Mouse (Mus musculus): ENCODE data around the gene Tnfrsf4.

The Tnfrsf4 gene

GRCm38 (mm10) chr4:156028580-156028979, 14.9 kb downstream of the Tnfrsf4 start:
- DNase-seq (ENCODE audit: low spot score) = no peak

DNA sequence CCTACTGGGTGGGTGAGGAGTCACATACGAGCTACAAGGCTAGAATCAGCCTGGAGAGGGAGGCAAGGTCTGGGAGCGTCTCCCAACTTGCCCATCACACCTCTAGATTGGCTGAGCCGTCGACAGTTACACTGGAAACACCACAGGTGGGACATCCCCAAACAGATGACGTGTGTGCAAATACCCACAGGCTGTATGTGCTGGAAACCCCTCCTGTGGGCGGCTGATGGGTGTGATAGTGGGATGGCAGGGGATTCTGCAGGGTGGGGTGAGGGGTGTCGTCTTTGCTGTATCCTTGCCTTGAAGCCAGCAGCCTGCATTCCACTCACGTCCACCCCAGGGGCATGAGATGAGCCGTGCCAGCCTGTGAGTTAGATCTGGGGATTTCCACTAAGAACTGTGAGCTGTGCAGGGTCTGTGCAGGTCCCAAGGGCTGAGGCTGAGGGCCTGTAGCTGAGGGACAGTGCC, 17.0 kb downstream of the Tnfrsf4 start:
- DNase-seq (ENCODE audit: low spot score) = no peak

DNA sequence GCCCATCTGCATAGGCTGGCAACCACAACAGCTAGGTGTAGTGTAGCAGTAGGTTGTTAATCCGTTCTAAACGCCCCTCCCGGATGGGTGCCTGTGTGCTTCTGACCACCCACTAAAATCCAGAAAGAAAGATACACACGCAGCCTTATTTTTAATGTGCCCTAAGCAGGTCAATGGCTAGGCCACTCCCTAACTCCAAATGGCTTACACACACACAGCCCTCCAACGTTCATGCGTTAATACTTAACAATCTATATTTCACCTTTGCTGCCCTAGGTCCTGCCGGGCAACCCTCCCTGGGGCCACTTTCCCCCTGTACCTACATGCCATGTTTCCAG, 17.6 kb downstream of the Tnfrsf4 start:
- no peak for DNase-seq (ENCODE audit: low spot score)

DNA sequence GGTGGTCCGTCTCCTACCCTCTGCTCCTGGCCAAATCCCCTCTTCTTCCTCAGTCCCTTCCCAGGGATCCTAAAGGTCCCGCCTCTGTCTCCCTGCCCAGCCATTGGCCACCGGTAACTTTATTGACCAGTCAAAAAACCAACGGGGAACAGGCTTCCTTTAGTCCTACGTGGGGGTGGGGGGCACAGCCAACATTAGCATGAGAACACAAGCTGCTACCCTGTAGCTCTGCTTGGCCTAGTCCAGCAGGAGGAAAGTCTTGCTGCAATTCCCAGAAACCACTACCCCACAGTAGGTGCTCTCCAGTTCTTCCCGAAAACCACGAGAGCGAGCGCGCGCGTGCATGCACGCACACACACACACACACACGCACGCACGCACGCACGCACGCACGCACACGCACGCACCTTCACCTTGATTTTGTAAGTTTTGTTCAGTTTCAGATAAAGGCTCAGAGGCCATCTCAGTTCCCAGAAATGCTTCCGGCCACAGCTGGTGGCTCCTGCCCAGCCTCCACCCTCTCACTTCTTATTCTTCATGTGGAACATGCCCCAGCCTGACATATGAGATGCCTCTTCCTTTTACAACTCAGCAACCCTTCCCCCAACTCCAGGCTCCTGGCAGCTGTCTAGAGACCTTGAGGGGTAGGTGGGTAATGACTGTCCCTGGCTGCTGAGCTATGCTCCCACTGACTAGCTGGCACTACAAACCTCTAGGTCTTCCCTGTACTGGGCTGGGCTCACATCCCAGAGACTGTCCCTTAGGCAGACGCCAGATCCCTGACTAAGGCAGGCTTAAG, 18.1 kb downstream of the Tnfrsf4 start:
- DNase-seq (ENCODE audit: low spot score) = peak; percentile 65

DNA sequence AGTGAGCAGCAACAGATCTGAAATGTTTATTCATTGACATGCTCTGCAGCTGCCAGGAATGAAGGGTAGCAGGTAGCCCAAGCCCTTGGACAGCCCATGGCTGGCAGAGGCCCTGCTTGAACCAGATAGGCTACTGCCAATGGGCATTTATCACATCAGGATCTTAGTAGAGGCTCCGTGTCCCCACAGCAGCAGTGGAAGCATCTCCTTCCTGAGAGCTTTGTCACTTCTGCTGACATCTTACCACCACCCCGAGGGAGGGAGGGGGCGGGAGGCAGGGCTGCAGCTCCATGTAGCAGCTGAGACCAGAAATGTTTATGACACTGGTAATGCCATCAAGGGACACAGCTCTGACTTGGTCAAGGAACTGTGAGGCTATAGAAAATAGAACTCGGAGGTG, 19.2 kb downstream of the Tnfrsf4 start:
- no peak for DNase-seq (ENCODE audit: low spot score)

DNA sequence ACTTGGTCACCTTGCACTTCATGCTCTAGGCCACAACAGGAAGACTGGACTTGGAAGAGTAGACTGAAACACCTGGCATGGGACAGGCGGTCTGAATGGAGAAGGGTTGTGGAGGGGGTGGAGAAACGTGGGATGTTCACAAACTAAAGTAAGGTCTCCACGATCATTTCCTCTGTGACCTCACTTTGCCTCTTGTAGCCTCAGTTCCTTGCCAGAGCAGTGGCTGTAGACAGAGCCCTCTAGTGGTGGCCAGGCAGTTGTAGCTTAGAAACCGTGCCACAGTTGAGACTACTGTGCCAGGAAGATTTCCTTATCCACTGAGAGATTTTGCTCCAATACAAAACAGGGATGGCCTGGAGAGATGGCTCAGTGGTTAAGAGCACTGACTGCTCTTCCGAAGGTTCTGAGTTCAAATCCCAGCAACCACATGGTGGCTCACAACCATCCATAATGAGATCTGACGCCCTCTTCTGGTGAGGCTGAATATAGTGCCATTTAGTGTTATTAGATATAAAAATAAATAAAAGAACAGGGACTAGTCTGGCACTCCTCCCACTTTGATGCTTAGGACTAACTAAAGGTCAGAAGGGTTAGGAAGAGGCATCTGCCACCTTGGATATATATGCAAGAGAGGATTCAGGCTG, 20.0 kb downstream of the Tnfrsf4 start:
- no peak for DNase-seq (ENCODE audit: low spot score)

DNA sequence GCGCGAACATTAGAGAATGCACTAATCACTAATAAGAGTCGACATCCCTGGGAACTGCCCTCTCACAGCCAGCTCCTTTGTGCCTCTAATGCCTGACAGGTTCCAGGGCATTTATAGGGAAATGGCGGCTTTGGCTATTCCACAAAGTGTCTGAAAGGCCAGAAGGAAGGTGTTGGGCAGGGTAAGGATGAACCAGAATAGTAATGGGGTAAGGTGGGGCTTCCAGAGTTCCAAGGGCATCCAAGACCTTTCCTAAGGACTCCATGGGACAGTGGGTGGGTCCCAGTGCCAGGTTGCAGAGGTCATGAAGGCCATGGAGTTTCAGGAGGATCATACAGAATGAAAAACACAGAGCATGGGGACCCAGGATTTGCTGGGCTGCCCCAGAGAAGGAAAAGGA, 20.7 kb downstream of the Tnfrsf4 start:
- no peak for DNase-seq (ENCODE audit: low spot score)

DNA sequence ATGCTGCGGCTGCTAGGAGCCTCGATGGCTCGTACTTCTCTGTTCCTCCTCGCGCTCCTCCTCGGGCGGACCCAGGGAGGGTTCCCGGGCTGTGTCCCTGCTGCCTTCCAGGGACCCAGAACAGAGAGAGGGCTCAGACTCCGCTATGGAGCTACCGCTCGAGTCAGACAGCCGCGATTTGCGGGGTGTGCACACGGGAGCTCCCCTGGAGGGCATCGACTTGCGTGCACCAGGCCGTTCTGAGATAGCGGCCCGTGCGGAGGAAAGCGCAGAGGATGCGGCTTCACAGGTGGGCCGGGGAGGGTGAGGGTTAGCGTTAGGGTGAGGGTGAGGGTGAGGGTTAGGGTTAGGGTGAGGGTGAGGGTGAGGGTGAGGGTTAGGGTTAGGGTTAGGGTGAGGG, 21.3 kb downstream of the Tnfrsf4 start:
- no peak for DNase-seq (ENCODE audit: low spot score)

DNA sequence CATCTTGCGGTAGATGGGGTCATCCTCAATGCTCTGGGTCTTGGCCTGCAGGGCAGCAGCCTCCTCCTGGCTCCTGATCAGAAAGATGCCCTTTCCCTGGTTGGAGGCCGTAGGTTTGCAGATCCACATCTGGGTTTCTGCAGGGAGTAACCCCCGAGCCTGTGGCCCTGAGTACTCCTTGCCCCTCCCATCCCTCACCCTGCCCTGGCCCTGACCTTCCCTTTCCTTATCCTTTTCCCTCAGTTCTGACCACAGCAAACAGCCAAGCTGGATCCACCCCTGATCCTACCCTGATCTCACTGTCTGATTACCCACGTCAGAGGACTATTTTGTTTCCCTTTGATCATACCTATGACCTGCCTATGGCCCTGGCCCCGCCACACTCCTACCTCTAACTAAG, 31.1 kb downstream of the Tnfrsf4 start:
- DNase-seq (ENCODE audit: low spot score) = no peak

- no peak for DNase-seq (ENCODE audit: low spot score)
Measured at GRCm38 (mm10) chr4:156049779-156050178, 36.1 kb downstream of the Tnfrsf4 start.

DNA sequence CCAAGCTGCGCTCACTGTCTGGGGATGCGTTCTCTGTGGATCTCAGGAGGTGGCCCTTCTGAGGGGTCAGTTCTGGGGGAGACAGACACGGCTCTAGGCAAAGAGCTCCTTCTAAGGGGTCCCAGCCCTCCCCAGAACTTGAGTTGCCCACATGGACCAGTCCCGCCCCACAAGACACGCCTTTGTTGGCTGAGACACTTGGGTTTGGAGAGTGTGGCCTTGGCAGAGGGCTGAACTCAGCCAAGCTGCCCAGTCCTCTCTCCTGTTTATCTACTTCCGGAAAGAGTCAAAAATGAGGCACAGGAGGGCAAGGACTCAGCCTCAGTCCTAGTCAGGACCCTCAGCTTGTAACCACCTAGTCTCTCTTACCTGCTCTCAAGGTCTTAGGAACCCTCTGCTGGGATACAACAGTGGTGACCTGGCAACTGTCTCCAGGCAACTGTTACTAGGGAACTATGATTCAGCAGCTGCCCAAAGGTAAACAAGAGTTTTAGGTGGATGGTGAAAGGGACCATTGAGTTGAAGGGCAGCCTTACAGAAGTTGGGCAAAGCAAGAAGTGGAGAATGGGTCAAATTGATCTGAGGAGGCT, 36.8 kb downstream of the Tnfrsf4 start:
- DNase-seq (ENCODE audit: low spot score) = no peak

DNA sequence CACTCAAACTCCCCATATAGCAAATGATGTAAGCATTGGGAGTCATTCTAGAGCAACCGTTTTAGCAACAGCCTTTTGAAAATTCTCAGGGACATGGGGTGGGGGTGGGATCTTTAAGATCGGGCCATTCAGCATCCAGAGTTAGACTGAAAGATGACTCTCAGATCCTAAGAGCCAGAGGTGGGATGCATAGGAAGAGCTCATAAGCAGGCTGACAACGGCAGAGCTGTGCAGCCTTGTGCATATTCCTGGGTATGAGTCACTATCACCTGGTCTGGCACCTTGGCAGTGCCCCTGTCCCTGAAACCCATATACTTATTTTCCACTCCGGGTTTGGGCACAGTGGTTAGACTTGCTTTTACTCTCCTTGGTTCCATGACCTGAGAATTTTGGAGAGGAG, 39.5 kb downstream of the Tnfrsf4 start:
- DNase-seq (ENCODE audit: low spot score) = no peak

DNA sequence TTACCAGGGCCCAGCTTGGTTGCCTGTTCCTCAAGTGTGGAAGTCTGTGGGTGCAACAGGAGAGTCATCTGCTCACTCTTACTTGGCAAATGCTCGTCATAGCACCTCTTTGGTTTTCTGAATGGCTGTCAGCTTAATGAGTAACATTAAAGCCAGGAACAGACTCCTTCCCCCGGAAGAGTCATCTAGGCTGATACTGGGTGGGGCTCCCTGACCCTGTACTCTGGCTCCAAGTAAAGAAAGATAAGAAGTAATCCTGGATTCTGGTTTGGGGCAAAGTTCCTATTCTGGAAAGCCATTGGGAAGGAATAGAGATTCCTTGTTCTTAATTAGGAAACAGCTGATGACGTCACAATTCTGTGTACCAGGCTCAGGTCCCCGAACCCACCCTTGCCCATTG, 40.5 kb downstream of the Tnfrsf4 start:
- DNase-seq (ENCODE audit: low spot score) = no peak

DNA sequence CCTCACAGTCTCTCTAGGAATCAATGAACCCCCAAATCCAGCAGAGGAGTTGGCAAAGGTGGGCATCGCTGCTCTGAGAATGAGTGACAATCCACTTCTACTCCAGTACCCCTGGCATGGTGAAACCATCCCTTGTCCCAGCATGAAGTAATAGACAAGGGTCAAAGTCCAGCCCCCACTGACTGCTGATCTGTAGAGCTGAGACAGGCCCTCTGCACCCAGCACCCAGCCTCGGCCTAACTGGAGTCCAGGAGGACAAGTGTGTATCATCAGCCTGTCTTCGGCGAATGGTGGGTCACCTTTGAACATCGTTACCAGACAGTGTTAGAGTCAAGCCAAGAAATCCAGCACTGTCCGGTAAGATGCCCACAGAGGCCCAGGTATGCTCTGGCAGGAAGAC, 41.0 kb downstream of the Tnfrsf4 start:
- no peak for DNase-seq (ENCODE audit: low spot score)

GRCm38 (mm10) chr4:156055173-156055572, 41.5 kb downstream of the Tnfrsf4 start:
- no peak for DNase-seq (ENCODE audit: low spot score)

DNA sequence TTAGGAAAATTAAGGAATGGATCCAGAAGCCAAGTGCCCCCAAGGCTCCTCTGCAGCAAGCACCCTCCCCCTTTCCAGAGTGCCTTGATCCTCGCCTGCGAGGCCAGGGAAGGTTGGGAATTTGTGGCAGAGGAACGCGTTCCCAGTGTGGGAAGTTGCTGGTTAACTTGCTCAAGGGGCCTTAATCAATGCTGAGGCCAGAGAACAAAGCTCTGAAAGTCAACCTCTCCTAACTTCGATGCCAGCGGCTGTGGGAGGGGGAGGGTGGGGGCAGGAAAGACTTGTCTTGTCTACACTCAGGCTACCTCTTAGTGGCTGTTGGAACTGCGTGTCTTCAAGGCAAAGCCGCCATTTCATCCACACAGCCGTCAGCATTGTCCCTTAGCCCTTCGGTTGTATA, 44.1 kb downstream of the Tnfrsf4 start:
- no peak for DNase-seq (ENCODE audit: low spot score)

GRCm38 (mm10) chr4:156058826-156059225, 45.2 kb downstream of the Tnfrsf4 start:
- DNase-seq (ENCODE audit: low spot score) = no peak

- peak; percentile 69 for DNase-seq (ENCODE audit: low spot score)
Measured at GRCm38 (mm10) chr4:156059261-156059660, 45.6 kb downstream of the Tnfrsf4 start, which contains the start of gene Ttll10. Gene Ttll10 (minus strand): TSS chr4:156059414.

GRCm38 (mm10) chr4:156059713-156060112, 46.1 kb downstream of the Tnfrsf4 start:
- peak; percentile 60 for DNase-seq (ENCODE audit: low spot score)

- no peak for DNase-seq (ENCODE audit: low spot score)
Measured at GRCm38 (mm10) chr4:156063861-156064509, 50.3 kb downstream of the Tnfrsf4 start.

- no peak for DNase-seq (ENCODE audit: low spot score)
Measured at GRCm38 (mm10) chr4:156064510-156064897, 50.9 kb downstream of the Tnfrsf4 start.

DNA sequence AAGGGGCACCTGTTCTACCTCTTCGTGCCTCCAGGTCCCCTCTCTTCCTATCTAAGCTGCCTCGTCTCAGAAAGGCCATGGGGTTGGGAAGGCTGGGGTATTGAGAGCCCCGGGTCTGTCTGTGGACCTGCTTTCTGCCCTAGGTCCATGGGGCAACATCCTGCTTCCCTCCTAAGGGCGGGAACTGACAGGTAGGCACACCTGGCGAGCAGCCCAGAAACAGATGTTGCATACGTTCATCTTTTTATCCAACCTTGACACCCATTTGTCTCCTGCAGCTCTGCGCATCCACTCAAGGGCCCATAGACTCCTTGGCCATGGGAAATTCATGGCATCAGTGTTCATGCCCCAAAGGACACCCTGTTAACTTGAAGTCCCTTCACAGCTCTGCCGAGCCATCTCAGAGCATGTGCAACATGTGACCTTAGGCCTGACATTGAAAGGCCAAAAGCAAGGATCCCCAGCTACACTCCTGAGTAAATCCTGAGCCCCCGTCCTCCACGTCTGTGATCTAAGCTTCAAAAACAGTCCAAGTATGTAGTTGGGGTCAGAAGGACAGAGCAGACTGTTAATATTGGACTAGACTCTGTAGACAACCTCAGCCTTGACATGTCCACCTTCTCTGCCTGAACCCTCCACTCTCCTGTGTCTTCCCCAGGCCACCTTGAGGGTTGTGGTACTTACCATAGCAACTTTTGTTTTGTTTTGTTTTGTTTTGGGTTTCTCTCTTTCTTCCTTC, 51.7 kb downstream of the Tnfrsf4 start:
- no peak for DNase-seq (ENCODE audit: low spot score)
